Mouse (Mus musculus) 3T3-L1 (cell line): ENCODE measurements around the gene Fam181a.
A peak's percentile ranks its signal among the peaks of the same experiment; 100 is the strongest.

ENCODE experiments used
- DNase-seq: peaks from one replicate; pipeline ENCODE4 v3.0.0-alpha.2; 2015; ENCODE audit warnings: low read depth, low spot score

The Fam181a gene

DNA sequence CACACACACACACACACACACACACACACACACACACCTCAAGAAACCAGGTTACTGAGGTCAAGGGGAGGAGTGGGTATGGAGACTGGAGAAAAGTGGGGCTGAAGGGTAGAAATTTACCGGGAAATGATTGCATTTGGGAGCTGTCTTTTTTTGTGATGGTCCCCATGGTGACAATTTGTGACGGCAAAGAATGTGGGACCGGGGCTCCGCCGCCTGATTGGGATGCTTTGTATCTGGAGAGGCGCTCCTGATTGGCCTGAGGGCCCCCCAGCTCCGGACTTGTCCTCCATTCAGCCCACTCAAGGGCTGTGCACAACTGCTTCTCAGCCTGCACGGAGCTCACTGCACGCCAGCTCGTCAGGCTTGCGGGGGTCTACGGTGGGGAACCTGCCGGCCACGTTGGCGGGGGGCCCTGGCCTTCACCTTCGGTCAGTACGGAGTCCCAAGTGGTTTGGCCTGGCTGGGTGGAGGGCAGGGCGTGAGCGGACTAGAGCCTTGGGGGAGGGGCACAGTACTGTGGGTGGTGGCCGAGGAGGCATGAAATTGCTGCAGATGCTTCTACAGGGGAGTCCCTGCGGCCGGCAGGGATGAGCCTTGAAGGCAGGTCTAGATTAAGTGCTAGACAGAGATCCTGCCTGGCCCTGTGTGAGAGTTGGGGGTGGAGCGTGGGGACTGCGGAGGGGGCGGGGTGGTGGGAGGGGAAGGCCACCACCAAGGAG, 4.0 kb downstream of the Fam181a start:
- DNase-seq, result no peak

DNA sequence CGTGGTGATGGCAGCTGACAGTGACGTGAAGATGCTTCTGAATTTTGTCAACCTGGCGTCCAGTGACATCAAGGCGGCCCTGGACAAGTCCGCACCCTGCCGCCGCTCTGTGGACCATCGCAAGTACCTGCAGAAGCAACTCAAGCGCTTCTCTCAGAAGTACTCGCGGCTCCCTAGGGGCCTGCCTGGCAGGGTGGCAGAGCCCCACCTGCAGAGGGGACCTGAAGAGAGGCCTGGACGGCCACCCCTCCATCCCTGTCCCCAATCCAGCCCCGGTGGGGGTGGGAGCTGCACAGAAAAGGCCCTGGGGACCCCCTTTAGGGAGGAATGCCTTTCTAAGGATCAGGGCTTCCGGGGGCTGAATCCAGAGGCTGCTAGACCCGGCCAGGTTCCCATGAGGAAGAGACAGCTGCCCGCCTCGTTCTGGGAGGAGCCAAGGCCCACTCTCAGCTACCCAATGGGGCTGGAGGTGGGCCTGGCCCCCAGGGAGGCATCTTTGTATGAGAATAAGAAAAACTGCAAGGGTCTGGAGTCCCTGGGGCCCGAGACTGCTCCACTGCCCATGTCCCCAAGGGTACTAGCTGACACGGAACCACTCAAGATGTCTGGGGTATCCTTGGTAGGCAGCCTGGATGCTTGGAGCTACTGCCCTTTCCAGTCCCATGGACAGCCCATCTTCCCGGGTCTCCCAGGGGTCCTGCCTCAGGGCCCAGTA, 5.2 kb downstream of the Fam181a start:
- DNase-seq, result no peak

DNA sequence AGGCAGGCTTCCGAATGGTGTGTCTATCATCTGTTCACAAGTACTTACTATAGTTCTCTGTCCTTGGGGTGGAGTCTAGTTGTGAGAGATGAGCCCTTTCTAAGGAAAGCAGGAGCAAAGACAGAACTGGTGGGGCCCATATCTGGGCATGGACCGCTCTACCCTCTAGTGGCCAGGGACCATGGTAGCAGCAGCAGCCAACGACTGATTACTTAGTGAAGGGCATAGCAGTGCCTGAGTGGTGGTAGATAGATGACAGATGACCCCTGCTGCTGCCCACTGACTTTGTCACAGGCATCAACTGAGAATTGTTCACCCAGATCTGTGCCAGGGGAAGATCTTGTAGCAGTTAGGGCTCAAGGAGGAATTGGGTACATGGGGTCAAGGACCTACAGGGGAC, 12.0 kb downstream of the Fam181a start:
- DNase-seq, result peak; percentile 32

DNA sequence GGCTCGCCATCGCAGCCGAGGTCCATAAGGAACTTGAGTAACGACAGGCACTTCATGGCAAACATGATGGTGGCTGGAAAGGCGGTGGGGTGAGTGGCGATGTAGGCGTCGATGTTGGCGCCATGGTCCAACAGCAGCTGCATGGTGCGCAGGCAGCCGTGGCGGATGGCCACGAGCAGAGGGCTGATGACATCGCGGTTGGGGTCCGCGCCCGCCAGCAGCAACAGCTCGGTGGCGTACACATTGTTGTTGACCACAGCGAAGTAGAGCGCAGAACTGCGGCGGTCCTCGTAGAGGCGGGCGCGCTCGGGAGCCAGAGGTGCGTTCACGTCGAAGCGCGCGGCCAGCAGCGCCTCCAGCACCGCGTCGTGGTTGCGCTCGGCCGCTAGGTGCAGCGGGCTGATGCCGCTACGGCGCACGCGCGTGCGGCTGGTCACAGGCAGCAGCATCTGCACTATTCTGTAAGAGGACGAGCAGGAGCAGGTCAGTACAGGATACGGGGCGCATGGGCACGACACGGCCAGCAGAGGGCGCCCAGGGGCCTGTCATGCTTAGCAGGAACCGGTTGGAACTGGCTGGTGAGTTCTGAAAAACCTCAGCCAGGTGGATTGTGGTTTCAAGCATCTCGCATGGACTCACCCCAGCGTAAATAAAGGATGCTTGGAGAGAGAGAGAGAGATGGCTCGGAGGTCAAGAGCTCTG, 14.5 kb downstream of the Fam181a start:
- peak; percentile 25 for DNase-seq

DNA sequence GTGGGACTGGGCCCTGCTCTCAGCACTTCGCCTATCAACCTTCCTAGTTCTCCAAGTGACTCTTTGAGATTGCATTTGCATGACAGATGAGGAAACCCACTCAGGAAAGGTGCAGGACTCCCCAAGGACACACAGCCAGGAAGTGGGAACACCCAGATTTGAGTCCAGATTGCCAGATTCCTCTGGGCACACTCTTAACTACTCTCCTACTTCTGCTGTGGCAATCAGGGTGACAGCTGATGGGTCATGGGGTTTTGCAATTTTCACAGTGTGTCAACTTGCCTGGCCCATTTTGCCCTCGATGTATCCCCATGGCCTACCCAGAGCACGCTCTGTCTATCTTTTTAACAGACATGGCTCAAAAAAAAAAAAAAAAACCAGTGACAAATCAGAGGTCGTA, 15.8 kb downstream of the Fam181a start:
- DNase-seq, result no peak

DNA sequence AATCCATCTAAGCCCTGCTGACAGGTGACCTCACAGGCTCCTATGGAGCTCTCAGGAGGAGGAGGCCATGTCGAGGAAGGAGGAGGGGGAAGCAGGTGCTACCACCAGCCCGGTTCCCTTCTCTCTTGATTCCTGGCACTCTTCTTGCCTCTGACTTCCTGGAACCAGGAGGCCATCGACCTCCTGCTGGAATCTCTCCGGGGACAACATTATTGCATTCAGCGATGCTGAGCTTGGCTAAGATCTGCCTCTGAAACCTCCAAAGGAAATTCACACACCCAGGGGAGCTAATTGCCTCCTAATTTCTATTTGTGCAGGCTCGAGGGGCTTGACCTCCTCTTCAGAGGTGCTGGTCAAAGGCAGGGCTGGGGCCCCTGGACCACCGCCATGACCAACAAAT, 16.3 kb downstream of the Fam181a start:
- no peak for DNase-seq

DNA sequence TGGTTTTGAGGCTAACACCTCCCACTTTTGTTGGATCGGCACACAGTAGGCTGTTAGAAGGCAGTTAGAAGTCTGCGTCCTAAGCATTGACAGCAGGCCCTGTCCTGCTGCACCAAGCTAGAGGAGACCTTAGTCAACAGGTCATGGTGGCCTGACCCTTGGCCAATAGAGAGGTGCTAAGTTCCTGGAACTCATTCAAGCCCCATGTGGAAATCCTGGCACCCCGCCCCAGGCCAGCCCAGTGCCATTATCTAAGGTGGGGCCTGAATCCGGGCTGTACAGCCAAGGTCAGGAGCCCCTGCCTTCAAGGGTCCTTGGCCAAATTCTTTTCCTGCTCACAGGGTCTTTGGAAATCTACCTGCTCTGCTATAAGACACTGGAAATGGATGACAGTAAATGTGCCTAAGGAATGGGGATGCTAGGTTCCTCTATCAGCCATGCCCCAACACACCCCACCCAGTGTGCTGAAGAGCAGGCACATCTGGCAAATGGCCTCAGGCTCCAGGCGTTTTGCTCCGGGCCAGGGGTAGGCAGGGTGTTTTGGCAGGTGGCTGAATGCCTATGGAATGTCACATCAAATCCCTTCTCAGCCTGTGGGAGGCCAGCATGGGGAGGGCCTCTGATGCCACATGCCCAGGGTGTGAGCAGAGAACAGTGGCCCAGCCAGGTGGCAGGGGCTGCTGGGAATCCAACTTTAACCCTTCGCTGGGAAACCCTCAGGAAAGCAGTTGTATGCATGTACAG, 17.8 kb downstream of the Fam181a start:
- peak; percentile 6 for DNase-seq

DNA sequence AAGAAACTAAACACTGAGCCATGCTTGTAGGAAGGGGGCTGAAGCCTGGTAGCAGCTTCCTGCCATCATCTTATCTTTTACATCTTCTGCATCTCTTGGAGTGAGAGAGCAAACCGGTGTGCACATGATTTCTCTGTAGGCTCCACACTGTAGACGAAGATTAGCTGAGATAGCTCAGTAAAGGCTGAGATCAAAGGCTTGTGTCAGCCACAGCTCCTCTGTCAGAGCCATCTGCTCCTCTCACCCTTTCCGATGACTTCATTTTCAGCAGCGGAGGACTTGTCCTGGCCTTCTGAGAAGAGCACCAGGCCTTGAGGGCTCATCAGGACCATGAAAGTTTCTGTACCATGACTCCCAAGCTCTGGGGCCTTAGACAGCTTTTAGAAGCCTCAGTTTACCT, 20.7 kb downstream of the Fam181a start:
- no peak for DNase-seq

DNA sequence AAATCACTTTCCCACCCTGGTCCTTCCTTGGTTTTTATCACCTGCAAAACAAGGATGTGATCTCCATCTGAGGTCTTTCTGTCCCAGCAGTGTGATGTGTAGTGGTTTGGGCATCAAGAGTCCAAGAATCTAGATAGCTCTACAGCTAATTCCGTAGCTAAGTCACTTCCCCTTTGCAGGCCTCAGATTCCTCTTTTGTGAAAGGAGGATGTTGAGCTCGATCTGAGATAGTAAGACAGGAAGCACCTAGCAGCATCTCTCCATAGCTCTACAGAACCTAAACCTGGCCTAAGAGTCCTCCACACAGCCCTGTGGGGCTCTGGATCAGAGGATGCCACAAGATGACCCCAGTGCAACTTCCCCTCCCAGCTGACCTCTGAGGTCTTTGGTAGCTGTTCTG, 22.1 kb downstream of the Fam181a start:
- DNase-seq, result no peak

DNA sequence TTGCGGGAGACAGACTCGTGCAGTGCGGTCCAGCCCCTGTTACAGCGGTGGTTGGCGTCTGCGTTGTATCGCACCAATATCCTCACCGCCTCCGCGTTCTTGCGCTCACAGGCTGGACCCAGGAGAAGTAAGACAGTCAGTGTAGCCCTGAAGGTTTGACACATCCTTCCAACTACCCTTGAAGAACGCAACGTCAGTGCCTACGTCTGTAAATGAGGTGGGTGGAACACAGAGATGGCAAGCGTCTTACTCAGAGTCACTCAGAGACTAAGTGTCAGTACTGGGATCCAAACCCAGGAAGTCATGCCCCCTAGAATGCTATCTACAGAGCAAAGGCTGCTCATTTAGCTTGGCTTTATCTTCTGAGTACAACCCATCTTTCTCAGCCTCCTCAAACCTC, 22.7 kb downstream of the Fam181a start:
- no peak for DNase-seq

DNA sequence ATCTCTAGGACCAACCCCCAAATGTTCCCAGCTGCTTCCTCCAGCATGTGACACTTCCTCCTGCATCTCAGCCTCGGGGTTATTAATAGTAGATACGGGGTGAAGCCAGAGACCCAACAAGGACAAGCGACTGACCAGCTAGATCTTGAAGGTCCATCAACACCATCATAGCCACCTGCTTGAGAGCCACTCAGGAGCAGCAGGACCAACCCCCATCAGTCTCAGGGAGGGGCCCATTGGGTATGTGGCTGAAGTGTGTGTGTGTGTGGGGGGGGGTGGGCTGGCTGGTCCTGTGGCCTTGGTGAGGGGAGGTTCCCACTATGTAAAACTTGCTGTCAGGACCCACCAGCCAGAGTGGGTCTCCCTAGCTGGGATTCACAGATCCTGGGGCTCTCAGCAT, 26.0 kb downstream of the Fam181a start:
- DNase-seq, result no peak

DNA sequence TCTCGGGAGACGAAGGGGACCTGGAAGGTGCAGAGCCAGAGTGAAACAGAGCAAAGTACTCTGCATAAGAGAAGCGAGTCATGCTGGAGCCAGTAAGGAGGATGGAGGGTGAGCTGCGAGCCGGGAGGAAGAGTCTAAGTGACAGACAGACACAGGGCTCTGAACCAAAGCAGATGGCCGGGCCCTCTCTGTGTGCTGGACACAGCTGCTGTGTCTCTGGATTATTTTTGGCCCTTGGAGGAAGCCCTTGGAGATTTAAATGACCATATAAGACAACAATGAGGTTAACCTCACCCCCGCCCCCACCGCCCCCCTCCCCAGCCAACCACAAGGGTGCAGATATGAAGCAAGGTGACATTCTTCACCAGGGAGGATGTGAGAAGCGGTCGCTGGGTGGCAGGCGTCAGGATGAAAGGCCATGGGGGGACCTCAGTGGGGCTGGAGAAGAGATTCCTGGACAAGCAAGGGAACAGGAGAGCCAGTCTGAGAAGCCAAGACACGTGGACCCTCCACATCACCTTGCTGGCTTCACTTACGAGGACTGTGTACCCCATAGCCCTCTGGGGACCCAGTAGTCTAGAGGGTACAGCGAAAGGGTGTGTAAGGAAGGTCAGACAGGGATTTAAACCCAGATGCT, 27.5 kb downstream of the Fam181a start:
- DNase-seq, result no peak

DNA sequence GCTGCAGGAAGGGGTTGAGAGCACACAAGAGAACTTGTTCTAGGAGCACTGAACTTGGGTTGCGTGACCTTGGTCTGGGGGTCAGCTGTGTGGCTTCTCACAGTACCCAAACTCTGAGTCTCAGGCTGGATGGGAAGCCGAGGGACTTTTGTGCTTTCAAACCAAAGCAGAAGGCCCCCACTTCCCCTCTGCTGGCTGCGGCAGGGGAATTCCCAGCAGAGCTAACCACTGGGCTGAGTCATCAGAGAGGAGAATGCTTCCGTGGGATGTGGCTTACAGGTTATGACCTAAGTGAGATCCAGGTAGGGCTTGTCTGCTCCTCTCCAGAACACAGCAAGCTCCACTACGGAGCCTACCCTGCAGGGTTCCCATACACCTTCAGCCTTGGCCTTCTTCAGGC, 30.4 kb downstream of the Fam181a start:
- peak; percentile 24 for DNase-seq

DNA sequence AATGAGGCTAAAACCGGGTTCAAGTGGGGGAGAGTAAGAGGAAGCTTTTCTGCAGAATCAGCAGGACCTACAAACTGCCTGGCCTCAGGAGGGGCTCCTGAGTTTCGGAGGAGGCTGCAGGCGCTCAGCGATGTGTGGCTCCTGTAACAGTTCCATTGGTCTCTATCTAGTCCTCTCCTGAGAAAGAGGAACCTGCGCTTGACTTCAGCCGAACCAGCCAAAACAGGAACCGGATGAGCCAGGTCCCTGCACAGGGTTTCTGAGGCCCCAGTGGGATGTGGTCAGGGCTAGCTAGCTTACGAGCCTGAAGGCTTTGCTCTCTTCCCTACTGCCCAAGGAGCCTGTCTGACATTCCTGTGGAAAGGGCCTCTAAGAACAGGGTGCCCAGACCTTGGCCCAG, 32.7 kb downstream of the Fam181a start:
- DNase-seq, result no peak

DNA sequence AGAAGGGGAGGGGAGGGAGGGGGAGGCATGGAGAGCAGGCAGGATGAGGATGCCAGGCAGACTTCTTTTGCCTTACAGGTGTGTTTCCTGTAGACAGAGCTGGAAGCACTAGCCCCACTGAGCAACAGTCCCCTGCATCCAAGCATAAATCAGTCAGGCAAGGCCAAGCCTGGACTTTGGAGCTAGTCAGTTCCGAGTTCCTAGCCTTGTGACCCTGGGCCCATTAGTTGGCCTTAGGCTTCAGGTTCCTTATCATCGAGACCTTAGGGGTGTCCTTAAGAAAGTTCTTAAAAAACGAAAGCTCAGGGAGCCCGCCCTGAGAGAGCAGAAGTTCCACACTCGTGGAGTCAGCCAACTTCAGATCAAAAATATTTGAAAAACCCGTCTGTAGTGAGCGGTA, 34.2 kb downstream of the Fam181a start:
- no peak for DNase-seq

DNA sequence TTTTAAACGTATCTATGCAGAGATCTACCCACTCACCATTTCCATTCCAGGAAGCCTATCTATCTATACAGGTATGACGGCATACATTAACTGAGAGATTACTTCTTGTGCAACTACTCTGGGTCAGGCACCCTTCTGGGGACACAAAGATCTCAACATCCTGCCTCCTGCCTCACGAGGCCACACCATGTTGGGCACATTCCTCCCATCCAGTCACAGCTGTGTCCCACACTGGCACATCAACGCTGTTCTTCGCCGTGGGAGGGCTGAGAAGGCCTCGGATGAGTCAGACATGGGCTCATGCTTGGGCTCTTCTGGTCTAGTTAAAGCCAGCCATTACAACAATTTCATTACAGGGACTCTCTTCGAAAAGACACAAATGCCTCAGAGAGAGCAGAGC, 36.2 kb downstream of the Fam181a start:
- no peak for DNase-seq

DNA sequence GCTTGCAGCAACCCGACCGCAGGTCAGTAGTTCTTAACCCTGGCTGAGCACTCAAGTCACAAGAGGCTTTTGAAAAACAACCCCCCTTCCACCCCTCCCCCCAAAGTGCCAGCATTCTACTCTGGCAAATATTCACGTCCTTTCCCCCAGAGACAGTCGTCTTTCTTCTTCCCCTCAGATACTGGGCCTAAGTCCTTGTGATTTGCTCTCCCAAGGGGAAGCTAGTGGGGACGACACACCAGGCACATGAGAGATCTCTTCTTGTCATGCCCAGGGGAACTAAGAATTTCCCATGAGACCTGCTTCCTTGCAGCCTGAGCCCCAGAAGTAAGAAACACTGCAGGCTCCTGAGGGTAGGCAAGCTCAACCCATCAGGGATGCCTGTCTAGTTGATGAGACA, 36.6 kb downstream of the Fam181a start:
- no peak for DNase-seq

DNA sequence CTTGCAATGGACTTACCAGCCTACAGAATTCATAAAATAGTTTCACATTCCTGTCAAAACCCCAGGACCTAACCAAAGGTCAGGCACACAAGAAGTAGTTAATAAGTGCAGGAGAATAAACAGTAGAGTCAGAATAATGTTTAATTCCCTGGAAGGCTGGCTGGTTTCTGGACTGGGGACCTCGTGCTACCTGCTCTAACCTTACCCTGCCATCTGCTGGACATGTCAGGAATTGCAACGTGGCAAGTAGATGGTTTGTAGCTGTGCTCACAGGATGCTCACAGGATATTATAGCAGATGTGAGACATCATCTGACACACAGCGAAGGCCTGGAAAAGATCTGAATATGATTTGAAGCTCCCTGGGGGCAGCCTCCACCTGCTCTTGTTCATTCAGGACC, 37.7 kb downstream of the Fam181a start:
- DNase-seq, result peak; percentile 83

DNA sequence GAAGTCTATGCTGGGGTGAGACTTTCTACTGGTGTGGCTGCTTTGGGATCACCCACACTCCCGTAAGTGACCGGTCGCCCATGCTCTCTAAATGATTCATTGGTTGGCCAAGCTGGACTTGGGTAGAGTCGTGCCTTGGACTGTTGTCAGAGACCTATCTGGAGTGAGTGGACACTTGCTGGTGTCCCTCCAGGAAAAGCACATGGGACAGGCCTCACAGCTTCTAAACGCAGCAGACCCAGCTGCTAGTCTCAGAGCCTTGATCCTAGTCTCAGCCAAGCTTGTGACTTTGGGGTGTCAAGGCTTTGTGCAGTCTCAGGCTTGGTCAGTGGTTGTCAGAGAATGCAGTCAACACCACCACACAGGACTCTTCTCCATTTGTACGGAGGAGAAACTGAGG, 42.0 kb downstream of the Fam181a start:
- DNase-seq, result no peak

DNA sequence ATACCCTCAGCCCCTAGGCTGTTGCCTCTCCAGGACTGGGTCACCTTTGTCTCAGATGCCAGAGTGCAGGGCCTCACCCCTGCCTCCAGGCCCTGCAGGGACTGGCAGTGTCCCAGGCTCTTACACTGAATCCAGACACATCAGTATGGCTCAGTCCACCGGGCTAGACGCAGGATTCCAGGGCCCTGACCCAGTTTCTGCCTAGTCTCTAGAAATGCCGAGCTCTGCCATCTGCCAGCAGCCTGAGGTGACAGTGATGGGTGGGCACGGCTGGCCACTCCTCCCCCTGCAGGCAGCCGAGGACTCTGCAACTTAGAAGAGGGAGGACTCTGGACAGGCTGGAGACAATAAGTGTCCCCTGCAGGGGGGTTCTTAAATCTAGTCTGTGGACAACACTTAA, 42.8 kb downstream of the Fam181a start:
- DNase-seq, result no peak

DNA sequence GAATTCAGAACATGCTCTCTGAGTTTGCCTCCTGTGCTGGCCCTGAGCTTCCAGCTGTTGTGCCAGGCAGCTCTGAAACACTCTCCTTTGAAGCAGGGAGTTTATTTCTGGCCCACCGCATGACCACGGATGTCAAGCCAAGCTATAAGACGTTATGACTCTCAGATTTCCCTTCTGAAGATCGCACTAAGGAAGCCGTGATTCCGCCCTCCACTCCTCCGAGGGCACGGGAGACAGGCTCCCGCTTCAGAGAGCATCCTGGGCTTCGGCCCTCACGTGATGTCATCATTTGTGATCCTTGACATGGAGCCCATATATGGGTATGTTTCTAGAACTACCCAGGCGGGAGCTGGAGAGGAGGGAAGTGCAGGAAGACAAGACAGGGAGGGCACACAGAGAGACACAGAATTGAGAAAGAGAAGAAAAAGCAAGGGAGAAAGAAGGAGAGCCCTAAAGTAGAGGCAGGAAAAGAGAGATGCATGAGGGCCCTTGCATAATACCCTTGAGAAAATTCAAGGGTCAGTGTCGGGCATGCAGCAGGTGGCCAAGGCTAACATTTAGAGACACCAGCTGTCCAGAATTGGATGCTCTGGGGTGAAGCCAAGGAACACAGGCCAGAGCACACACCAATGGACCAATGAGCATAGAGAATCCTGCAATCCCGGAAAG, 45.1 kb downstream of the Fam181a start, which contains the start of gene Asb2:
TSS of gene Asb2 (minus strand) at position 256 of the 669 bp plus-strand sequence.
- DNase-seq, result no peak
